Mouse (Mus musculus) CH12.LX (cell line): ENCODE results near the gene Tmem200c. TPM values are rescaled to one million over a fixed set of nuclear protein-coding genes. Genes with fewer than 3 reads are reported as not detected.

Experiments used
- DNase-seq: peaks from one replicate; pipeline ENCODE4 v3.0.0-alpha.2; 2013; ENCODE audit errors: extremely low read depth
- H3K27ac ChIP-seq: 2 replicates; pipeline ENCODE4 v1.5.1; 2012; ENCODE audit warnings: low read depth, mild to moderate bottlenecking, control low read depth, moderate library complexity; ENCODE audit not compliant: insufficient read depth
- H3K27me3 ChIP-seq: replicated peaks from 2 replicates; pipeline ENCODE3; 2012; ENCODE audit warnings: inconsistent platforms
- H3K36me3 ChIP-seq, 2 experiments: replicated peaks in 1 of 2; 2 replicates each; pipeline versions ENCODE3 to v1.6.1; 2012; ENCODE audit warnings: inconsistent platforms in 1 of 2, low read length in 1 of 2, mild to moderate bottlenecking in 1 of 2, mixed read lengths in 1 of 2, moderate library complexity in 1 of 2; ENCODE audit not compliant: control insufficient read depth in 1 of 2, insufficient read depth in 1 of 2
- H3K4me1 ChIP-seq, 2 experiments: 2 replicates each; pipeline ENCODE4 v1.6.1; 2012; ENCODE audit warnings: inconsistent platforms in 1 of 2, moderate library complexity in 1 of 2; ENCODE audit not compliant: insufficient read depth in 2 of 2, control insufficient read depth in 1 of 2
- H3K4me2 ChIP-seq: 2 replicates; pipeline ENCODE4 v1.6.1; 2012; ENCODE audit warnings: low read depth, mild to moderate bottlenecking, control low read depth; ENCODE audit not compliant: poor library complexity, insufficient read depth, severe bottlenecking
- H3K4me3 ChIP-seq, 3 experiments: fragments of 150-350 bp in 1 of 3; sonication (generic) in 1 of 3; replicated peaks in 1 of 3; 2 replicates each; pipeline versions ENCODE3 to v1.5.1; 2011 to 2012; ENCODE audit warnings: low read depth in 2 of 3, low read length in 2 of 3, mild to moderate bottlenecking in 2 of 3, moderate library complexity in 2 of 3, control low read depth in 1 of 3, improper control_type of control experiment in 1 of 3, inconsistent platforms in 1 of 3, mixed read lengths in 1 of 3; ENCODE audit not compliant: poor library complexity in 1 of 3
- H3K79me2 ChIP-seq: replicated peaks from 2 replicates; pipeline ENCODE4 v1.6.1; 2012; ENCODE audit warnings: mild to moderate bottlenecking, moderate library complexity; ENCODE audit not compliant: control insufficient read depth, poor library complexity, insufficient read depth, severe bottlenecking; ENCODE audit errors: extremely low read depth
- H3K9ac ChIP-seq: 2 replicates; pipeline ENCODE4 v1.6.1; 2012; ENCODE audit warnings: low read depth, mild to moderate bottlenecking, control low read depth, moderate library complexity; ENCODE audit not compliant: insufficient read depth
- H3K9me3 ChIP-seq: replicated peaks from 2 replicates; pipeline ENCODE3; 2012; ENCODE audit warnings: low read length, inconsistent platforms, mixed read lengths
- BHLHE40 ChIP-seq: IDR thresholded peaks from 2 replicates; pipeline ENCODE4 v1.6.1; 2011; ENCODE audit warnings: mild to moderate bottlenecking, low read depth, low read length, improper control_type of control experiment
- CHD2 ChIP-seq: IDR thresholded peaks from 2 replicates; pipeline ENCODE4 v1.6.1; 2011; ENCODE audit warnings: low read length, improper control_type of control experiment
- JUN ChIP-seq: IDR thresholded peaks from 2 replicates; pipeline ENCODE4 v1.6.1; 2011; ENCODE audit warnings: low read depth, mild to moderate bottlenecking, low read length, improper control_type of control experiment, moderate library complexity; ENCODE audit not compliant: insufficient read depth
- MAZ ChIP-seq: IDR thresholded peaks from 2 replicates; pipeline ENCODE4 v1.6.1; 2012; ENCODE audit warnings: low read depth, mild to moderate bottlenecking, inconsistent platforms, low read length, improper control_type of control experiment, moderate library complexity
- MEF2A ChIP-seq: IDR thresholded peaks from 2 replicates; pipeline ENCODE4 v1.6.1; 2014; ENCODE audit warnings: low read depth, mild to moderate bottlenecking, inconsistent platforms, low read length, improper control_type of control experiment, borderline replicate concordance
- MXI1 ChIP-seq: IDR thresholded peaks from 2 replicates; pipeline ENCODE4 v1.6.1; 2011; ENCODE audit warnings: mild to moderate bottlenecking, low read depth, low read length, improper control_type of control experiment
- MYC ChIP-seq: IDR thresholded peaks from 2 replicates; pipeline ENCODE4 v1.6.1; 2011; ENCODE audit warnings: low read depth, mild to moderate bottlenecking, improper control_type of control experiment, low read length
- NRF1 ChIP-seq: IDR thresholded peaks from 2 replicates; pipeline ENCODE4 v1.6.1; 2014; ENCODE audit warnings: low read depth, mild to moderate bottlenecking, inconsistent platforms, low read length, improper control_type of control experiment, moderate library complexity
- PAX5 ChIP-seq: IDR thresholded peaks from 2 replicates; pipeline ENCODE4 v1.6.1; 2012; ENCODE audit warnings: low read length, inconsistent platforms, mixed read lengths
- POLR2A ChIP-seq: IDR thresholded peaks from 2 replicates; pipeline ENCODE4 v1.6.1; 2011; ENCODE audit warnings: low read depth, mild to moderate bottlenecking, improper control_type of control experiment, low read length
- RCOR1 ChIP-seq: conservative IDR thresholded peaks from 2 replicates; pipeline ENCODE4 v1.6.1; 2012; ENCODE audit warnings: low read depth, mild to moderate bottlenecking, inconsistent platforms, low read length, improper control_type of control experiment
- SIN3A ChIP-seq: IDR thresholded peaks from 2 replicates; pipeline ENCODE4 v1.6.1; 2012; ENCODE audit warnings: low read length, improper control_type of control experiment, inconsistent platforms
- UBTF ChIP-seq: IDR thresholded peaks from 2 replicates; pipeline ENCODE4 v1.6.1; 2012; ENCODE audit warnings: low read depth, mild to moderate bottlenecking, inconsistent platforms, low read length, improper control_type of control experiment, moderate library complexity
- ZMIZ1 ChIP-seq: IDR thresholded peaks from 2 replicates; pipeline ENCODE4 v1.6.1; 2012; ENCODE audit warnings: low read depth, mild to moderate bottlenecking, inconsistent platforms, low read length, improper control_type of control experiment
- dilution Hi-C: fragments of 300-500 bp; cut with MboI; formaldehyde crosslinking; loops from 2 replicates; pipeline ENCODE4 v1.14.3; 2020; ENCODE audit warnings: low sequenced_read_pairs; ENCODE audit not compliant: extremely low pct_unique_long_range_greater_than_20kb, extremely low pct_ligation_motif_present
- in situ Hi-C: fragments of 300-500 bp; cut with MboI; formaldehyde crosslinking; loops from 3 replicates; pipeline ENCODE4 v1.14.3; 2019; ENCODE audit warnings: low sequenced_read_pairs, low pct_ligation_motif_present, low pct_unique_long_range_greater_than_20kb, mixed read lengths
- polyA plus RNA-seq: library from polyadenylated mRNA; unstranded; fragments of >175 nt; gene quantifications from 2 replicates; pipeline ENCODE4 v1.2.1, GENCODE M21; 2012; ENCODE audit warnings: low read depth; ENCODE audit not compliant: insufficient read length
- total RNA-seq, 2 experiments: library from RNA; depleted of rRNA; stranded (reverse); fragments of 300-350 nt in 1 of 2; fragments of >200 nt in 1 of 2; gene quantifications; 2 replicates each; pipeline ENCODE4 v1.2.3; 2012 to 2014

The Tmem200c gene
- total and polyA plus RNA-seq, 3 experiments: not detected

GRCm38 (mm10) chr17:68836655-68837012 is 10.2 kb downstream of the Tmem200c start:
- Histone ChIP-seq H3K27me3 (no peaks in the 10 kb centered on the region), H3K9me3 (peaks cover 72% of the 10 kb centered on the region)
- in situ Hi-C loops: no loop called here

DNA sequence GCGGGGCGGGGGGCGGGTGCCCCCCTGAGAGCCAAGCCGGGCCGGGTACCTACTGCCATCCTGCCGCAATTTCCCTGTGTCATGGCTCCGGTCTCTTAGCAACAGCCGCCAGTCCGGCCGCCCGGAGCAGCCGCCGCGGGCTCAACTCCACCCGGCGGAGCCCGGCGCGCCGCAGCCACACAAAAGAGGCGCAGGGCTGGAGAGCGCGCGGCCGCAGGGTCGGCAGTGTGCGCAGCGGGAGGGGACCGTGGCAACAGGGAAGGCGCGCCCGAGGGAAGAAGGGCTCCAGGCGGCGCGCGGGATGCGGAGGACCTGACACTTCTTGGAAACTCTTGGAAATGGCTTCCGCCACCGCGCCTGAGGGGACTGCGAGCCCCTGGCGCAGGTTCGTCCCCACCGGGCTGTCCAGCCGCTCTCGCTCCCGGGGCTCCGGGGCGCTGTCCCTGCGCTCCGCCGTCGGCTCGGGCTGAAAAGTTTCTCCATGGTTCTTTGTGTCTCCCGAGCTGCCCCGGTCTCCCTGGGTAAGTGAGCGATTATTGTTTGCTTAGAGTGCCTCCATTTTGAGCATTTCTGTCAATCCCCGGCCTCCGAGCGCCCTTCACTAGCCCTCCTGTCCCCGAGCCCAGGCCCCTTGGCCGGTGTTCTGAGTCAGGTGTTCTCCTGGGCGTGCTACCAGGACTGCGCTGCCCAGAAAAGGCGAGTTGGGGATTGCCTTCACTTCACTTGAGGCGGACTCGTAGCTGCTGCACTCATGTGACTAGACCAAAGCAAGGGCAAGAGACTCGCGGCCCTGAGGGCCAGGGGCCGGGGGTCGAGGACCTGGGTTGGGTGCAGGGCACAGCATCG is 10.8 kb downstream of the Tmem200c start:
- no peak for DNase-seq
- in situ Hi-C loops: no loop called here
- Histone ChIP-seq H3K9ac (no peak overlapping the region), H3K79me2 (no peaks in the 10 kb centered on the region), H3K36me3 (no peaks in the 10 kb centered on the region), H3K4me2 (no peak overlapping the region), H3K9me3 (peaks cover 72% of the 10 kb centered on the region), H3K4me3 (no peak overlapping the region), H3K4me1 (no peaks in the 10 kb centered on the region), H3K27ac (no peak overlapping the region), H3K27me3 (no peaks in the 10 kb centered on the region)
- no peak for TF ChIP-seq ZMIZ1
- TF ChIP-seq NRF1: no peak
- TF ChIP-seq MYC: no peak
- no peak for TF ChIP-seq PAX5
- dilution Hi-C loops: no loop called here

More at GRCm38 (mm10) chr17:68836655-68837012, 10.2 kb downstream of the Tmem200c start:
- H3K4me3 ChIP-seq: no peak overlapping the region
- no peak overlapping the region for H3K9ac ChIP-seq
- no peak for DNase-seq
- H3K4me1 ChIP-seq: no peaks in the 10 kb centered on the region
- no peaks in the 10 kb centered on the region for H3K79me2 ChIP-seq
- dilution Hi-C loops: no loop called here
- H3K4me2 ChIP-seq: no peak overlapping the region
- no peak overlapping the region for H3K27ac ChIP-seq
- no peaks in the 10 kb centered on the region for H3K36me3 ChIP-seq
- TF ChIP-seq JUN: no peak
- TF ChIP-seq MXI1: no peak
- TF ChIP-seq POLR2A: no peak
- no peak for TF ChIP-seq MYC
- TF ChIP-seq MEF2A: no peak
- no peak for TF ChIP-seq UBTF
- no peak for TF ChIP-seq SIN3A
- no peak for TF ChIP-seq MAZ
- no peak for TF ChIP-seq RCOR1
- TF ChIP-seq BHLHE40: no peak
- no peak for TF ChIP-seq CHD2
